Mouse (Mus musculus) heart, embryonic 11.5 days (tissue): ENCODE results near the gene Phc2. TPM values are rescaled to one million over a fixed set of nuclear protein-coding genes. Genes with fewer than 3 reads are reported as not detected.

Source experiments
- ATAC-seq: fragments of 200-750 bp; cut with Nextera tagmentation; replicated peaks from 2 replicates; pipeline ENCODE4 v1.8.0; 2017; ENCODE audit warnings: moderate library complexity; ENCODE audit not compliant: insufficient number of reproducible peaks, low FRiP score, low TSS enrichment
- H3K27ac ChIP-seq: fragments of 300-500 bp; sonication (generic); 2 replicates; pipeline ENCODE4 v1.5.1; 2014; ENCODE audit warnings: mild to moderate bottlenecking, low read depth, low read length
- H3K27me3 ChIP-seq: fragments of 300-500 bp; sonication (generic); 2 replicates; pipeline ENCODE4 v1.6.1; 2014; ENCODE audit warnings: mild to moderate bottlenecking, low read length, mixed read lengths; ENCODE audit not compliant: control insufficient read depth, insufficient read depth
- H3K36me3 ChIP-seq: fragments of 300-500 bp; sonication (generic); 2 replicates; pipeline ENCODE4 v1.6.1; 2014; ENCODE audit warnings: mild to moderate bottlenecking, low read length, moderate library complexity, mixed read lengths; ENCODE audit not compliant: control insufficient read depth, insufficient read depth
- H3K4me1 ChIP-seq: fragments of 300-500 bp; sonication (generic); 2 replicates; pipeline ENCODE4 v1.6.1; 2014; ENCODE audit warnings: low read length; ENCODE audit not compliant: control insufficient read depth, insufficient read depth
- H3K4me2 ChIP-seq: fragments of 300-500 bp; sonication (generic); 2 replicates; pipeline ENCODE4 v1.6.1; 2014; ENCODE audit warnings: mild to moderate bottlenecking, moderate library complexity
- H3K4me3 ChIP-seq: fragments of 300-500 bp; sonication (generic); 2 replicates; pipeline ENCODE4 v1.5.1; 2014; ENCODE audit warnings: low read depth, low read length
- H3K9ac ChIP-seq: fragments of 300-500 bp; sonication (generic); 2 replicates; pipeline ENCODE4 v1.6.1; 2014; ENCODE audit warnings: mild to moderate bottlenecking, low read depth, low read length, moderate library complexity
- H3K9me3 ChIP-seq: fragments of 300-500 bp; sonication (generic); replicated peaks from 2 replicates; pipeline ENCODE4 v1.6.1; 2016; ENCODE audit warnings: low read length; ENCODE audit not compliant: control insufficient read depth
- WGBS: fragments of 180-500 bp; shearing (Covaris S2); extraction: QIAGEN DNeasy Blood & Tissue Kit; methylation state at CpG from one replicate; pipeline ENCODE4 v1.1.7; 2014; ENCODE audit not compliant: insufficient replicate concordance; 5-methylcytosine and 5-hydroxymethylcytosine counted together
- polyA plus RNA-seq: library from polyadenylated mRNA; unstranded; fragments of >200 nt; fragmentation: Nextera tagmentation; extraction: Ambion mirVana; gene quantifications from 2 replicates; pipeline ENCODE4 v1.2.1, GENCODE M21; 2014

The Phc2 gene
- polyA plus RNA-seq, 1 experiment from 2014 or later = 30.8 TPM

DNA sequence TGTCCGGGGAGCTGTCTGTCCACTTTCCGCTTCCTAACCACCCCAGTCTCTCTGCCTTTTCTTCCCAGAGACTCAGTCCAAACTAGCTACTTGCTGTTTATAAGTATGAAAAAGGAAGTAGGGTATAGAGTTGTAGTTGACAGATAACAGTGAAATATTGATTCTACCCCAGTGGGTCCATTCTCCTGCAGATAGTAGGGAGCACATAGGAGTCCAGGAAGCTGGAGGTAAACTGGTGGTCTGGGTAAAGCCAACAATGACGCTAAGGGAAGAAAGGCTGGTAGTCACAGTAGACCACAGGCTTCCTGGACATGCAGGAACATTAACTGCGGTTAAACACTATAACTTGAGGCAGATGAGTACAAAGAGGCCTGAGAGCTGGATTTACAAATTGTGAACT lies 36.7 kb downstream of the Phc2 start:
- ATAC-seq = no peak
- Histone ChIP-seq H3K36me3 (no peaks in the 10 kb centered on the region), H3K27me3 (no peaks in the 10 kb centered on the region), H3K27ac (no peak overlapping the region), H3K4me2 (no peak overlapping the region), H3K4me3 (no peak overlapping the region), H3K4me1 (peaks cover 5% of the 10 kb centered on the region), H3K9ac (no peak overlapping the region), H3K9me3 (no peaks in the 10 kb centered on the region)
- 80% methylated on average over 4 of the region's 4 CpGs for WGBS

DNA sequence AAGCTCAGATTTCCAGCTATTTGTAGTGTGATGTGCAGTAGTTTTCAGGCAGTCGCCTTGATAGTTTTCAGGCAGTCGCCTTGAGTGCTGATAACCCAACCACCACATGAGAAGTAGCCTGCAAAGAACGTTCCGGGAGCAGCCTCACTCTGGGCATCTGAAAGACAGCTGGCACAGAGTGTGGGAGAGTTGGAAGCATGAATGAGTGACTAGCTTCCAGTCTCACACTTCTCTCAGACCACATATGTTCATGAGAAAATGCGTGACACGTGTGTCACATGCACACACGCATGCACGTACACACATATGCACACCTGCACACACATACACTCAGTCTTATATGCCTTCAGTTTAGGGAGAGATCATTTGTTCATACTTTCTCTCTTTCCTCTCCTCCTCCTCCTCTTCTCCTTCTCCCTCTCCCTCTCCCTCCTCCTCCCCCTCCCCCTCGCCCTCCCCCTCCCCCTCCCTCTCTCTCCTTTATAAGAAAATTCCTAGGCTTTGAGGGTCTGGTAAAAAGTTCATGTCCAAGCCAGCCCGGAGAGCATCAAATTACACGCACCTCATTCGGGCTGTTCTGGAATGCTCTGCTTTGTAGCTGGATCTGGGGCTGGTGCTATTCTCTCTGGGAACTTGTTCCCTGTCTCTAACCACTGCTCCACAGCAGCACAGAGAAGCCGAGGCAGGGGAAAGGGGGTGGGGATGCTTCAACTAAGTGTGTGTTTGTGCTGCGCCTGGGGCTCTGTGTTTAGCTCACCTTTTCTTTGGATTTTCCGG lies 37.8 kb downstream of the Phc2 start:
- ATAC-seq = no peak
- peaks cover 7% of the 10 kb centered on the region for H3K4me1 ChIP-seq
- no peak overlapping the region for H3K9ac ChIP-seq
- no peak overlapping the region for H3K27ac ChIP-seq
- H3K27me3 ChIP-seq = no peaks in the 10 kb centered on the region
- no peak overlapping the region for H3K4me2 ChIP-seq
- no peak overlapping the region for H3K4me3 ChIP-seq
- H3K36me3 ChIP-seq = no peaks in the 10 kb centered on the region
- WGBS = 60% methylated on average over 14 of the region's 15 CpGs
- no peaks in the 10 kb centered on the region for H3K9me3 ChIP-seq

DNA sequence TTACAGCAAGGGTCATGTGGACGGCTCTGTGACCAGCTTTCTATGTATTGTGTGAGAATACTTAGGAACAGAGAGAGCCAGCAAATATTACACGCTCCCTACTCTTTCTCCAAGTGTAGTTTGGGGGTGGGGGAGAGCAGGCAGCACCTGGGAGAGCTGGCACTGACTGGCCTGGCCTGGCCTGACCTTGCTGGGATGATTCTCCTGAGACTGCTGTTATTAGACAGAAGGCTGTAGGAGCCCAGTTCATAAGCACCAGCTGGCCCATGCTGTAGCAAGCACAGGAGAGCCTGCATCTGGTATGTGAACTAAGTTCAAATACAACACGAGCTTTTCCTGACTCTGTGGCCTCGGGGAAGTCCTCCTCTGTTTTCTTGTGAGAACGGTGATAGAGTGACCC lies 38.7 kb downstream of the Phc2 start:
- H3K4me1 ChIP-seq = peaks cover 10% of the 10 kb centered on the region

DNA sequence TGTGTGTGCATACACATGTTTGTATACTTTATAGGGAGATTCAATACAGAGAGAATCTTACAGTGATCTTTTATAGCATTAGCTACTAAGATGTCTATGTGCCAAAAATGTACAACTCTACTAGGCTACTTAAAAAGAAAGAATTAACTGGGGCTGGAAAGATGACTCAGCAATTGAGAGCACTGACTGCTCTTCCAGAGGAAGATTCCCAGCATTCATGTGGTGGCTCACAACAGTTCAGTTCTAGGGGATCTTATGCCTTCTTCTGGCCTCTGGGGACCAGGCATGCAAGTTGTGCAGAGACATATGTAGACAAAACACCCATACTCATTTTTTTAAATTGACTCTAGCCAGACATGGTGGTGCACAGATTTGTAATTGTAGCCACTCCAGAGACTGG lies 39.8 kb downstream of the Phc2 start:
- no peak overlapping the region for H3K4me2 ChIP-seq
- peaks cover 10% of the 10 kb centered on the region for H3K4me1 ChIP-seq
- no peaks in the 10 kb centered on the region for H3K27me3 ChIP-seq
- H3K4me3 ChIP-seq = no peak overlapping the region
- H3K27ac ChIP-seq = no peak overlapping the region
- no peak overlapping the region for H3K9ac ChIP-seq
- no peaks in the 10 kb centered on the region for H3K9me3 ChIP-seq
- H3K36me3 ChIP-seq = no peaks in the 10 kb centered on the region
- no peak for ATAC-seq

More for the DNA sequence above, 38.7 kb downstream of the Phc2 start:
- 51% methylated on average over 5 of the region's 5 CpGs for WGBS
- Histone ChIP-seq H3K27me3 (no peaks in the 10 kb centered on the region), H3K9ac (no peak overlapping the region), H3K36me3 (no peaks in the 10 kb centered on the region), H3K4me3 (no peak overlapping the region), H3K4me2 (no peak overlapping the region), H3K27ac (no peak overlapping the region), H3K9me3 (no peaks in the 10 kb centered on the region)
- ATAC-seq = no peak

DNA sequence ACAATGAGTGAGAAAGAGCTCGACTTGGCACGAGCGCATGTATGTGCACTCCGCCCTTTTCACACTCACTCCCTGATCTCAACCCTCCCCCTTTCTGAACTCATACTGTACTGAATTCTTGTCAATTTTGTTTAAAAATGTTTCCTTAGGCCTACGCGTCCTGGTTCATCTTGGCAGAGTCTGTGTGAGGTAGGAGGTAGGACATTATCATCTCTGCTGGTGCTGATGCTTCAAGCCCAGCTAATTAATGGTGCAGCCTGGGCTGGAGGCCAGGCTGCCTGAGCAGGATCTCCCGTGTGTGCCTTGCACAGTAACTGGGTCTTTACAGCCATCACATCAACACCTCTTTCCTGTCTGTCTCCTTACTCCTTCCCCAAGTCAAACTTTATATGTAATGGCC lies 40.6 kb downstream of the Phc2 start:
- 74% methylated on average over 7 of the region's 7 CpGs for WGBS
- H3K9ac ChIP-seq = no peak overlapping the region
- H3K4me2 ChIP-seq = no peak overlapping the region
- peaks cover 8% of the 10 kb centered on the region for H3K4me1 ChIP-seq
- ATAC-seq = no peak
- H3K36me3 ChIP-seq = no peaks in the 10 kb centered on the region
- H3K9me3 ChIP-seq = no peaks in the 10 kb centered on the region
- H3K4me3 ChIP-seq = no peak overlapping the region
- H3K27ac ChIP-seq = no peak overlapping the region
- no peaks in the 10 kb centered on the region for H3K27me3 ChIP-seq

DNA sequence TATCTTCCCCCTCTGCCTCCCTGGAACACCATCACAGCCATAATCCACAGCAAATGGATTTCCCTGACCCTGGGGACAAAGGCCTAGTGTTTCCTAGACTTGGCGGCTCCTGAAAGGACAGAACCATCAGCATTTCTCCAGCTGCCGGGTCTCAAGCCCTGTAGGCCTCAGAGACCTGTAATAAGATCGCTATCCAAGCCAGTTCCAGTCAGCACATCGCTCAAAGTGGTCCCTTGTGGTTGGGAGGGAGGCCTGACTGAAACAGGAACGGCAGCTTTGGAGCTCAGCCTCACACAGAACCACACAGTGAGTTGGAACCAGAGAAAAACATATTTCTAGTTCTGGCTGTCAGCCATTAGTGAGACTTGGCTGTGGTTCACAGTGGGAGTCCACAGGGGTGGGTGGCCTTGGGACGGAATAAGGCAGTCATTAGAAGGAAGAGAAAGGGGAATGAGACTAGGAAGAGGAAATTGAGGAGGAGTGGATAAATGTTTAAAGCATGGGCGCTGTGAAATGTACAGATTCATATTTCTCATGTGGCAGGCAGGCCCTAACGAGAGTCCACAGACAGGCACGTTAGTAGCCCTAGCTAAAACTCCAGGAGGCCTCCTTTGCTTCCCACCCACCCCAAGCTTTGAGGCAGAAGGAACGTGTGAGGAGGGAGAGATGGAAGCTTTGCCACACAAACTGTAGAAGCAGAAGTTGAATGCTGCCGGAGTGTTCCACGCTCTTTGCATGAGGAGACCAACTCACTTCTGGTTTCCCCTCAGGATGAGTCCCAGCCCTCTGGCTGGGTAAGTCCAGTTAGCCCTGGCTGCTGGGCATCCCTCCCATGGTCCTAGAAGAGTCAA lies 43.7 kb downstream of the Phc2 start:
- no peak for ATAC-seq
- H3K4me2 ChIP-seq = no peak overlapping the region
- no peaks in the 10 kb centered on the region for H3K9me3 ChIP-seq
- no peaks in the 10 kb centered on the region for H3K36me3 ChIP-seq
- 63% methylated on average over 12 of the region's 12 CpGs for WGBS
- H3K9ac ChIP-seq = no peak overlapping the region
- H3K27me3 ChIP-seq = no peaks in the 10 kb centered on the region
- no peak overlapping the region for H3K4me3 ChIP-seq
- peaks cover 5% of the 10 kb centered on the region; the same call in 1 of the 2 replicates for H3K4me1 ChIP-seq
- H3K27ac ChIP-seq = 0 out of 2 replicates have a peak overlapping the region, but pooled peaks have one; percentile 24

DNA sequence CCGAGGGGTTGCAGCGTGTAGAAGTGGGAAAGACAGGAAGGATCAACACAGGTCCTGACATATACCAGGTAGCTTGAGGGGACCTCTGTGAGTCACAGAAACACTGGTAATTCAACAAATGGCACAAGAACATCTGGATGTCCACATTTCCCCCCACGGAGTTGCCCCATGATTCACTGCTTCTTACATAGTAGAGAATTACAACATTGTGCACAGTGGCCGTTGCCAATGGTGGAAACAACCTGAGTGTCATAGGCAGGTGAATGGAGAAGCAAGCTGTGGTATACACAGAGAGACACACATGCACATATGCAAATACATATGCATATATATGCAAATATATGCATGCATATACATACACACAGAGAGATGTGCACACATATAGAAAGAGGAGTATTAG lies 45.4 kb downstream of the Phc2 start:
- Histone ChIP-seq H3K4me3 (no peak overlapping the region), H3K27ac (no peak overlapping the region), H3K4me1 (peaks cover 5% of the 10 kb centered on the region; the same call in 1 of the 2 replicates), H3K36me3 (no peaks in the 10 kb centered on the region), H3K9ac (no peak overlapping the region), H3K9me3 (no peaks in the 10 kb centered on the region), H3K27me3 (0 out of 2 replicates have a peak, but pooled peaks cover 3% of the 10 kb centered on the region), H3K4me2 (no peak overlapping the region)
- WGBS = 87% methylated on average over 4 of the region's 4 CpGs
- ATAC-seq = no peak

DNA sequence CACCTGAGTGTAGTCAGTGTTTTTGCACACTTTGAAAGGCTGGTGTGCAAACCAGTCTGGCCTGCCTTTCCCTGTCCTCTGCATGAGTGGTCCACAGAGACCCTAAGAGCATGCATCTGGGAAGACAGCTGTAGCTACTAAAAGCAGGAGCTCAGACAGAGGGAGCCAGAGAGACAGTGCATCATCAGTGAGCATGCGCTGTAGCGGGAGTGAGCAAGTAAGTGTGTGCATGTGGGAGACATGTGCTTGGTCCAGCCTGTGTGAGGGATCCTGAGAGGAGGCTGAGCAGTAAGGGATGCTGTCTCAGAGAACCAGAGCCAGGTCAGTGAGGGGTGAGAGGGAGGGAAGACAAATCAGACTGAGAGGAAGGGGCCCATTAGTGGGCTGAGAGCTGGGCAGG lies 46.0 kb downstream of the Phc2 start:
- Histone ChIP-seq H3K4me2 (no peak overlapping the region), H3K27me3 (0 out of 2 replicates have a peak, but pooled peaks cover 3% of the 10 kb centered on the region), H3K4me1 (peaks cover 5% of the 10 kb centered on the region; the same call in 1 of the 2 replicates), H3K4me3 (no peak overlapping the region), H3K9me3 (no peaks in the 10 kb centered on the region), H3K27ac (no peak overlapping the region), H3K9ac (no peak overlapping the region), H3K36me3 (no peaks in the 10 kb centered on the region)
- WGBS = 55% methylated on average over 2 of the region's 2 CpGs
- no peak for ATAC-seq
